Mouse (Mus musculus) bone marrow, adult 2 months (tissue): ENCODE data around the gene Commd3.

Experiments
- CTCF ChIP-seq: fragments of 200-500 bp; IDR thresholded peaks from 2 replicates; pipeline ENCODE4 v1.5.1; 2011; ENCODE audit warnings: low read length, control low read depth; ENCODE audit not compliant: control insufficient read depth, insufficient read depth
- POLR2A ChIP-seq: fragments of 200-500 bp; IDR thresholded peaks from 2 replicates; pipeline ENCODE4 v1.6.1; 2011; ENCODE audit warnings: low read depth, mild to moderate bottlenecking, control low read depth, low read length, borderline replicate concordance; ENCODE audit not compliant: control insufficient read depth

GRCm38 (mm10) chr2:18689064-18689921 is 17.1 kb downstream of the Commd3 start:
- TF ChIP-seq POLR2A (no peak), CTCF (no peak)
